Mouse (Mus musculus) layer of hippocampus, adult 11-12 months (tissue): Measurements from ENCODE around the gene Homez.
A peak's percentile ranks its signal among the peaks of the same experiment; 100 is the strongest.

Experiments used
- DNase-seq: peaks from one replicate; pipeline ENCODE4 v3.0.0; 2022; ENCODE audit warnings: low spot score

The Homez gene

GRCm38 (mm10) chr14:54868026-54868425 is 2.7 kb downstream of the Homez start:
- no peak for DNase-seq

DNA sequence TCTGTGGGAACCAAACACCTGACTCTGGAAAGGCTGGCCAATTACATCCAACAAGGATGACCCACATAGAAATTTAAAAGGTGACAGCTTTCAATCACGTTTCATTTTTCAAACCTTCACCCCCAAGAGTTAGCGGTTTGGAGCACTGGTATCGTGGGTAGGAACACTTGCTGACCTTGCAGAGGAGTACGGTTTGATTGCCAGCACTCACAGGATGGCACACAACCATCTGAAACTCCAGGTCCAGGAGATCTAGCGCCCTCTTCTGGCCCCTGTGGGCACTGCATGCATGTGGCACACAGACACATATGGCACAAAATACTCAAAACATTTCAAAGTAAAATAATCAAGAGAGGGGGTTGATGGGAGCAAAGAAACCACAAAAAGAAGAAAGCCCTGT is 3.8 kb downstream of the Homez start:
- no peak for DNase-seq

GRCm38 (mm10) chr14:54866268-54866667 is 4.5 kb downstream of the Homez start:
- no peak for DNase-seq

DNA sequence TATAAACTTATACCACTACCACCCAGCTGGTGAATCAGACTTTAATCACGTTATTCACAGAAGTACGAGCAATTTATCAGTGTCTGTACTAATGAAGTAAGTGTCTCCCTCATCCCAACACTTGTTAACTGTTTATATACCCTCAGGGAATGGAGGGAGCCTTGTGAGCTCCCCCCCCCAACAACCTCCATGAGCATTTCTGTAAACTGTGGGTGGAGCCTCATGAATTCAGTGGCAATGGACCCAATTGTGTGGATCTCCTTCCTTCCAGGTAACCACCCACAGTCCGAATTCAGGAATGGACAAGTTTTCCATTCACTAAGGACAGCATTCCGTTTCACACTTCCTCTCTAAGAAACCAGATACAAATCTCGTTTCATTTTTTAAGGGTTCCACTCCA is 5.1 kb downstream of the Homez start:
- no peak for DNase-seq

DNA sequence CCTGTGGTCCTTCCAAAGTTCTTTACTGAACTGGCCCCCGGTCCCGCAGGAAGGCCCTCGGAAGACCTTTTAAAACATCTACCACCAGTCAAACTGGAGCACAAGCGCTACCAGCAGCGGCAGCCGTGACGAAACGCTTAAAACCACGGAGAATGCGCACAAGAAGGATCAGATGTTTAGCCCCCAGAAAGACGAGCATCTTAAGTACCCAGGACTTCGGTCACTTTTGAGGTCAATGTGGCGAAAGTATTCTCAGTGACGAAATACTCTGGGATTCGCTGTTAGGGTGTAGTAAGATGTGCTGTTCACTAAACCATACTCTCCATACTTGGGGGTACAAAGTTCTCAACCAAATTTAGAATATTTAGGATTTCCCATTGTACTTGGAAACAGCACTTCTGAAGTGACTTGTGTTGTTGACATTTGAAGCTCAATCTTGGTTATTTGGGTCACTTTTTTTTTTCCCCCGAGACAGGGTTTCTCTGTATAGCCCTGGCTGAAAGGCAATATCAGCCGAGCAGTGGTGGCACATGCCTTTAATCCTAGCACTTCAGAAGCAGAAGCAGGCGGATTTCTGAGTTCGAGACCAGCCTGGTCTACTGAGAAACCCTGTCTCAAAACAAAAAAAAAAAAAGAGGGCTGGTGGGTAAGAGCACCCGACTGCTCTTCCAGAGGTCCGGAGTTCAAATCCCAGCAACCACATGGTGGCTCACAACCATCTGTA is 6.3 kb downstream of the Homez start:
- no peak for DNase-seq

DNA sequence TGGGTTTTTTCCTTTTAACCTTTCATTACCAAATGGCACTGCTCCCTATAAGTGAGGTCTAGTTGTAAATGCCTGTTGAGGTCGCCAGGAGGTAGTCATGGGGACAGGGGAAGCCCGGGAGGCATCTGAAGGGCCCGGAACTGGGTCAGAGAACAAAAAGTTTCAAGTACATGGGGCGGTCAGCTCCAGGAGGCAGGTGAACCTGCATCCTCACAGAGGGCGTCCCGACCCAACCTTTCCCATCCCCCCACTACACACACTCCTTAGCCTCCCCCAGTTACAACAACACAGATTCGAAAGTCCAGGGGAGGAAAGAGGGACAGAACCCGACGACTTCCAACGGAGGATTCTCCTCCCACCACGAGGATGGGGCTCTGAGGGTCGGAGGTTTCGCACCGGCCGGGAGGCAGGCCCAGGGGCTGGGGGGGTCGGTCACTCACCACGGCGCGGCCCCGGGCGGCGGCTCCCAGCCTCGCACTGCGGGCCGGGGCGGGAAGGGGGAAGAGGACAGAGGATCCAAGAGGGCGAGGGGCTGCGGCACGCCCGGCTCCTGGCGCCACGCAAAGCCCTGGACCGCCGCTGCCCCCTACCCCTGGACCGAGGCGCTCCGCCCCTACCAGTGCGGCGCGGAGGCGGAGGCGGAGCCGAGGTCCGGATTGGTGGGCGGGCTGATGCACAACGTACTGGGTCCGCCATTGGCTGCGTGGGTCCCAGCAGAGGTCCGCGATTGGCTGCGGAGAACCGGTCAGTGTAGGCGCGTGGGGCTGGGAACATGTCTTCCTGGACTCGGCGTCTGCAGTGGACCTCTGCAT is 7.1 kb downstream of the Homez start:
- DNase-seq: peak; percentile 93

DNA sequence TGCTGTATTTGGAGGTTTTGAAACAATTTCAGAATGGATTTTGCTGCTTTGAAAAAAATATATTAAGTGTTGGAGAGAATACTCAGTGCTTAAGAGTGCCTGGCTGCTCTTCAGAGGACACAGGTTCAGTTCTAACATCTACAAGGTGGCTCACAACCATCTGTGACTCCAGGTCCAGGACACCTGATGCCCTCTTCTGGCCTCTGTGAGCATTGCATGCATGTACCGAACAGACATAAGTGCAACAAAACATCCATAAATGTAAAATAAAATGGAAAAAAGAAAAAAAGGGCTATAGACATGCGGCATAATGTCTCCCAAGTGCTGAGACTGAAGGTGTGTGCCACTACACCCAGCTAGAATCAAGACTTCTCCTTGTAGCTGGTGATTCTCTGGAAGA is 10.2 kb downstream of the Homez start:
- peak; percentile 78 for DNase-seq

GRCm38 (mm10) chr14:54857891-54858290 is 12.9 kb downstream of the Homez start:
- no peak for DNase-seq

GRCm38 (mm10) chr14:54856703-54857102 is 14.1 kb downstream of the Homez start:
- DNase-seq: no peak

DNA sequence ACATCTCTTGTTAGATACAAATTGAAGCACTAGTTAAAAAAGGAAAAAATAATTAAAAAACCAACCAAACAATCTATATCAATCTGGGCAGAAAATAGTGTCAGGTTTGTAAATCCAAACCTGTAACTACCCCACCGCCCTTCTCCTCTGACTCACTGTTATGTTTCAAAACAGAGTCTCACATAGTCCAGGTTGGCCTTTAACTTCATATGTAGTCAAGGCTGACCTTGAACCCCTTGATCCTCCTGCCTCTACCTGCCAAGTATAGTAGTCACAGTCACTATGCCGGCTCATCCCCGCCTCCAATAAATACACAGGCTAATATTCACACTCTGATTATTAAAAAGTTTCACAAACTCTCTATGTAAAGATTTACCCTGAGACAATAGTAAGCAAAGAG is 15.0 kb downstream of the Homez start:
- DNase-seq: no peak

DNA sequence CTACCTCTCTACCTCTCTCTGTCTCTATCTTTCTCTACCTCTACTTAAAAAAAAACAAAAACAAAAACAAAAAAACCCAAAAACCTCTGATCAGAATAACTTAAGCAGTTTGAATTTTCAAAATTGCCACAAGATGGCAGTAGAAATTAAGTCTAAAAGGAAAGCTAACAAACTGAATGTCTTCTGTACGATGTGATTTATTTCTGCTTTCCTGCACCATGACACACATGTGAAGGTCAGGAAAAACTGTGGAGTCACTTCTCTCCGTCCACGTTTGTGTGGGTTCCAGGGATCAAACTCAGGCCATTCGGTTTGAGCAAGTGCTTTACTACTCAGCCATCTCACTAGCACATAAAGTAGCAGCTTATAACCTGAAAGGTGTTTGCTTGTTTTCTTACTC is 27.3 kb downstream of the Homez start:
- DNase-seq: no peak

DNA sequence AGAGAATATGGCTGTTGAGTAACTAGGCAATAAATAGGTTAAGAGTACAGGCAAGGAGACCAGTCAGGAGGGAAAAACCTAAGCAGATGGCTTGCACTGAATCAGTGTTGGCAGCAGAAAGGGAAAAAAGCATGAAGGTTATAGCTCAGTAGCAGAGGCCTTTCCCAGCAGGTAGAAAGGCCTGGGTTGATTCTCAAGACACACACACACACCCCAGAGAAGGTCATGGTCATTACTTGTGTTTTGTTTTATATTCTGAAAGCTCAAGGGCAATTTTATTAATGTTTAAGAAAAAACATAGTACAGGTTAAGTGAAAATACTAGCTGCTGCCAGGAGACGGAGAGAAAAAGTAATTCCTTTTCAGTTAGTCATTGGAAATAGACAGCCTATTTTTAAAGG is 47.0 kb downstream of the Homez start:
- no peak for DNase-seq

DNA sequence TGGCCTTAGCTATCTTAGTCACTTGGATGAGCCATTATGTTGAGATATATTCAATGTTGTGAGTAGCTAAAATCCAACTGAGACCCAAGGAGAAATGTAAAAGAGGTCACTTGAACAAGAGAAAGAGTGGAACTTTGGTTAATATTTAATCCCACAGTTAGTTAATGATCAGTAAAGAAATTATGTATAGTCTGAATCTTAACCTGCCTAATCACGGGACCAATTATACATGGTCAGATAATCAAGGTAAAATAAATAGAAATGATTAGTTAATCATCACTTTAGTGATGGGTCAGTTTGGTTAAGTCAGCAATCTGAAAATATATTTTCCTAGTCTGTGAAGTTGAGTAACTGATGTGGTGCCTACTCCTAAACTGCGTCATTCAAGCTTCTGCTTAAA is 48.5 kb downstream of the Homez start:
- no peak for DNase-seq

GRCm38 (mm10) chr14:54817791-54818190 is 53.0 kb downstream of the Homez start:
- DNase-seq: peak; percentile 30

- DNase-seq: no peak
Measured at GRCm38 (mm10) chr14:54815737-54816136, 55.0 kb downstream of the Homez start.

DNA sequence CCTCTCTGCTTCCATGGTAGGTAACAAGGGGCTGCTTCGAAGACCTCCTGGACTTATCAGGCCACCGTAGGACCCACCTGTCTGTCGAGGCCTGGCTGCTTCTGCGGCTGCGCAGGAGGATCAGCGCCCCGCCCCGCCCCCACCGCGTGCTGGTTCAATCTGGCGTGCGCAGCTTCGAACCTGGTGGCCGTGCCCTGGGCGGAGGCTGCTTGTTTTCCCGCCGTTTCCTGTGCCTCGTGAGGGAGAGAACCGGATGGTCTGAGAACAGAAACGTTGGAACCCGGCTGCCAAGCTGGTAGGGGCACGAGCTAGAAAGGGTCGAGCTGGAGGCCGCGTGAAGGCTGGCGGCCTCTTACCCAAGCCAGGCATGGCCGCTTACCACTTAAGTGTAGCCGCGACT is 56.8 kb downstream of the Homez start, which contains the start of gene Rnf212b:
Gene Rnf212b, plus strand, starts transcription at position 151 of the 400 bp plus-strand sequence.
- no peak for DNase-seq

GRCm38 (mm10) chr14:54809668-54810033 is 61.1 kb downstream of the Homez start:
- no peak for DNase-seq

DNA sequence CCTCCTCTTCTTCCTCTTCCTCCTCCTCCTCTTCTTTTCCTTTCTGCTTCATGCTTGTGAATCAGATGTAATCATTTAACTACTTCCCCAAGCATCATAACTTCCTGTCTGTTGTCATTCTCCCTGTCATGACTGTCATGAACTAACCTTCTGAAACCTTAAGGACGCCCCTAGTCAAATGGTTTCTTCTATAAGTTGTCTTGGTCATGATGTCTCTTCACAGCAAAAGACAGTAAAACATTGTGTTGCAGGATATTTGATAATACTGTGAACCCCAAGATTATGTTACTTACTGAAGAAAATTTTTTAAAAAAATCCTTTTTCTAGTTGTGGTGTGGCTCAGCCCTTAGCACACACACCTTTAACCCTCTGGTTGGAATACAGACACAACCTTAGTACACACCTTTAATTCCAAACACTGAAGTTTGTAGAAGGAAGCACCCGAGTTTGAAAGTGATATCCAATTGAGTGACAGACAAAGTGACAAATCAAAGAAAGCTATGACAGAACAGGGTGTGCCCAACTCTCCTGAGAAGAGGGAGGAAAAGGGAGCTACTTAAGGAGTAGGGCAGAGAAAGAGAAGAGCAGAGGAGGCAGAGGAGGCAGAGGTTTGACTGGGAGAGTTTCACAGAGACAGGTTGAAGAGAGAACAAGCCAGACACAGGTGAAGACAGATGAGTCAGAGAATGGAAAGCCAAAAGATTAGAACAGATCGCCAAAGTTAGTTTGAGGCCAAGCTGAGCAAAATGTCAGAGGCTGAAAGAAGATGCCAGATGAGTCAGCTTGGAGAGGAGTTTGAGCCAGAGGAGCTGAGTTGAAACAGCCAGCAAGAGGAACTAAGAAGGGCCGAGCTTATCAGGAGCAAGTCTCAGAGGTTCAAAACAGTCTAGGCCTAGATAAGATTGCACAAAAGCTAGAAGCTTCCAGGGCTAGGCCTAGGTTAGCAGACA is 61.8 kb downstream of the Homez start:
- DNase-seq: no peak

DNA sequence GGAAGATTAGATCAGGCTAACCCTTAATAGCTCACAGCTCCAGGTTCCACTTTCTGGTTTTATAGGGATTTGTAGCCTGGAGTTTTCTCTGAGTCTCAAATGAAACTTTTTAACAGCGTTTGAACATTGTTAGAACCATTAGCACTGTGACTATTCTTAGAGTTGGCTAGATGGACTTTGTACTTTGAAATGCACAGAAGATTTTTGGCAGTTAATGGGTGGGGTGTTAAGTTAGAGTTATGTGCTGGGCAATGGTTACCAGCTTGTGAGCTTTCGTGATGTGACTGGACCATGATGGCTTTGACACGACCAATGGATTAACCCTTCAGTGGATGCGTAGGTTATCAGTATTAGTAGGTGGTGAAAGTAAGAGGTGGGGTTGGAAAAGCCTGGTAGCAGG is 64.6 kb downstream of the Homez start:
- no peak for DNase-seq
